Mouse (Mus musculus) midbrain, embryonic 11.5 days (tissue): ENCODE results near the gene Tmem132c. TPM values are rescaled to one million over a fixed set of nuclear protein-coding genes. Genes with fewer than 3 reads are reported as not detected.

ENCODE experiments used
- ATAC-seq: fragments of 200-750 bp; cut with Nextera tagmentation; 2 replicates; pipeline ENCODE4 v1.8.0; 2017; ENCODE audit warnings: moderate TSS enrichment, moderate library complexity; ENCODE audit not compliant: low FRiP score
- DNase-seq: peaks from one replicate; pipeline ENCODE4 v3.0.0; 2015; ENCODE audit warnings: low spot score; ENCODE audit errors: missing footprints
- H3K27ac ChIP-seq: fragments of 300-500 bp; sonication (generic); 2 replicates; pipeline ENCODE4 v1.5.1; 2014; ENCODE audit warnings: low read depth, low read length
- H3K27me3 ChIP-seq: fragments of 300-500 bp; sonication (generic); 2 replicates; pipeline ENCODE4 v1.6.1; 2014; ENCODE audit warnings: mild to moderate bottlenecking, low read length, moderate library complexity, mixed read lengths; ENCODE audit not compliant: control insufficient read depth, insufficient read depth
- H3K36me3 ChIP-seq: fragments of 300-500 bp; sonication (generic); 2 replicates; pipeline ENCODE4 v1.6.1; 2014; ENCODE audit warnings: mild to moderate bottlenecking, low read length, moderate library complexity, mixed read lengths; ENCODE audit not compliant: control insufficient read depth, insufficient read depth
- H3K4me1 ChIP-seq: fragments of 300-500 bp; sonication (generic); 2 replicates; pipeline ENCODE4 v1.6.1; 2014; ENCODE audit warnings: low read length; ENCODE audit not compliant: control insufficient read depth, insufficient read depth
- H3K4me2 ChIP-seq: fragments of 300-500 bp; sonication (generic); 2 replicates; pipeline ENCODE4 v1.6.1; 2014; ENCODE audit warnings: mild to moderate bottlenecking, moderate library complexity
- H3K4me3 ChIP-seq: fragments of 300-500 bp; sonication (generic); 2 replicates; pipeline ENCODE4 v1.5.1; 2014; ENCODE audit warnings: low read depth, low read length
- H3K9ac ChIP-seq: fragments of 300-500 bp; sonication (generic); 2 replicates; pipeline ENCODE4 v1.6.1; 2014; ENCODE audit warnings: low read length
- H3K9me3 ChIP-seq: fragments of 300-500 bp; sonication (generic); 2 replicates; pipeline ENCODE4 v1.6.1; 2016; ENCODE audit warnings: low read length; ENCODE audit not compliant: control insufficient read depth
- WGBS: fragments of 180-500 bp; shearing (Covaris S2); extraction: QIAGEN DNeasy Blood & Tissue Kit; methylation state at CpG from one replicate; pipeline ENCODE4 v1.1.7; 2014; 5-methylcytosine and 5-hydroxymethylcytosine counted together
- polyA plus RNA-seq: library from polyadenylated mRNA; unstranded; fragments of >200 nt; fragmentation: Nextera tagmentation; extraction: Ambion mirVana; gene quantifications from 2 replicates; pipeline ENCODE4 v1.2.1, GENCODE M21; 2014

The Tmem132c gene
- polyA plus RNA-seq, 1 experiment from 2014 or later, result 16.3 TPM

DNA sequence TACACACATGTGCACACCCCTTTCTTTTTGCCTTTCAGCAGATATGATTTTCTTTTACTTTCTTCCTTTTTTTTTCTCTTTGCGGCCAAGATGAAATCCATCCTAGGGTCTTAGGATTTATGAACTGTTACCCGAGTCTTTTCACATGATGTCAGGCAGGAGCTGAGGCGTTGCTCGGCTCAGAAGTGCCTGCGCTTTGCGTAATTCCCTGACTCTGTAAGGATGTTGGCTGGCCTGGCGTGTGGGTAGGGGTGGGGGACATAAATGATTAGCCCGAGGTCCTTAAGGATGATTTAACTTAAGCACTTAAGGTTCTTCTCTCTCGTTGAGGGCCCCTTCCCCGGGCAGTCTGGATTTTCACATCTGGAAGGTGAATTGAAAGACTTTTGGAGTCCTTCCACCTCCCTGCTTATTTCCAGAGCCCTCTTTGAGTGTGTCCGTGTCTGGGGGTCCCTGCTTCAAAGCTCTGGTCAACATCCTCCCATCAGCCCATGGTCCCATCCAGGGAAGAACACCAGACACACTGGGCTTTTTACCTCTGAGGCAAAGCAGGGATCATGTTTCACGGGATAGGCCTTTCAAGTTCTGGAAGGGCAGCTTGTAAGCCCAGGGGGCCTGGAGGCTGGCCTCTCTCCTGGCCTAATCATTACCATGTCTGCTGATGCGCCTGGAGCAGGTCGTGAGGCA lies 68.9 kb downstream of the Tmem132c start:
- Histone ChIP-seq H3K9ac (no peak overlapping the region), H3K4me2 (no peak overlapping the region), H3K27me3 (no peaks in the 10 kb centered on the region), H3K4me3 (no peak overlapping the region), H3K4me1 (no peaks in the 10 kb centered on the region), H3K27ac (no peak overlapping the region), H3K9me3 (no peaks in the 10 kb centered on the region), H3K36me3 (no peaks in the 10 kb centered on the region)
- 40% methylated on average over 14 of the region's 14 CpGs for WGBS
- ATAC-seq, result no peak
- DNase-seq, result no peak

DNA sequence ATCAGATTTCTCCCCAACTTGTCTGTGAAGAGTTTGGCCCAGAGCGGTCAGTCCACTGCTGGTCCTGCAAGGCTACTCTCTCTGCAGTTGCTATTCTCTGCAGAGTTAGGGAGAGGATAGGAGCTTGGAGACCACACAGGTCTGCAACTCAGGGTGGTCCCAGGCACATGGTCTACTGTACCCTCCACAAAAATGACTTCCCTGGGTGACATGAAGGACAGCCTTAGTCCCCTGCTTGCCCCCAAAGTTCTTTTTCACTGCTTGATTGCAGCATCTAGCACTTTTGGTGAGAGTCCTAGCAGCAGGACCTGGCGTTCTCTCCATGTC lies 69.4 kb downstream of the Tmem132c start:
- ATAC-seq (no peak), DNase-seq (peak; percentile 85)
- no peaks in the 10 kb centered on the region for H3K36me3 ChIP-seq
- H3K9ac ChIP-seq, result no peak overlapping the region
- H3K4me3 ChIP-seq, result no peak overlapping the region
- WGBS, result 66% methylated on average over 2 of the region's 2 CpGs
- H3K4me1 ChIP-seq, result no peaks in the 10 kb centered on the region
- no peaks in the 10 kb centered on the region for H3K9me3 ChIP-seq
- no peak overlapping the region for H3K4me2 ChIP-seq
- H3K27ac ChIP-seq, result no peak overlapping the region
- no peaks in the 10 kb centered on the region for H3K27me3 ChIP-seq

DNA sequence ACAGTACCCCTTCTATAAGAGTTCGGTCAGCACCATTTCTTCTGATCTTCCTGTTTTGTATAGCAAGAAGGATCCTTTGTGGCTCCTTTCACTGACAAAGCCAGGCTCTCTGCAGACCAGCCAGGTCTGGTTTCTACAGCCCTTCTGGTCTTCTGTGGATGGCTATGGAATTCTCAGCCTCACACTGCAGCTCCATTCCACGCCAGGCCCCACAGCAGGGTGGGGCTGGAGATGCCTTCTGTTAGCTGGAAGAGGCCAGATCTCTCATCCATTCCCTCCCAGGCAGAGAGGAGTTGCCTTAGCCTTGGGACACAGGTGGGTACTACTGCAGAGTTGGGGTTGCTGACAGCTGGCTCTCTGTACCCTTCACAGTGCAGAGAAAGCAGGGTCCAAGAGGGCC lies 72.0 kb downstream of the Tmem132c start:
- Histone ChIP-seq H3K4me1 (no peaks in the 10 kb centered on the region; the same call in 1 of the 2 replicates), H3K9ac (no peak overlapping the region), H3K4me3 (no peak overlapping the region), H3K27ac (no peak overlapping the region), H3K9me3 (no peaks in the 10 kb centered on the region), H3K4me2 (no peak overlapping the region), H3K27me3 (no peaks in the 10 kb centered on the region), H3K36me3 (no peaks in the 10 kb centered on the region)
- ATAC-seq (no peak), DNase-seq (no peak)
- WGBS, result 89% methylated on average over 2 of the region's 2 CpGs

DNA sequence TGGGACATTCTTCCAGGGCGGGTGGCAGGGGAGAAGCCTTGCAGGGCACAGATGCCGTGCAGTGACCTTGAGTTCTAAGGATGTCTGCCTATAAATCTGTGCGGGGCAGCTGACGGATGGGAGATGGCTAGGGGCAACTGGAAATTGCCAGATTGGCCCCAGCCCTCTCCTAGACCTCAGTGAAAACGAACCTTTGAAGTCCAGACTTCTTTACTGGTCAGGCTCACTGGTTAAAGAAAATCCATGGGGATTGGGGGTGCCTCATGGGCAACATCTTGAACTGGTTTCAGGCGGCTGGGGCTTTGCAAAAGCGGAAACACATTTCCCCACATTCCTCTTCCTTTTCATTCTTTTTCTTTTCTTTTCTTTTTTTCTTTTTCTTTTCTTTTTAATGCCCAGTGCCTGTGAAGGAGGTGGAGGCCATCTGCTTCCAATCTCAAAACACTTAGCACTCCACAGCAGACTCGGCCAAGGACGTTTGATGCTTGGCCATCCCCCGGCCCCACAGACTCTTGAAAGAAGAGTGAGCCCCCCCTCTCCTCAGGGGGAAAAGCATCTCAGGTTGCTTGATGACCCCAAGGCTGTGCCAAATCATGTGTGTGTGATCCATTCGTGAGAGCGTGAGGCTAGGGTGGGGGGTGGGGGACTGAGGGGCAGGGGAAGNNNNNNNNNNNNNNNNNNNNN lies 77.6 kb downstream of the Tmem132c start:
- H3K27ac ChIP-seq, result no peak overlapping the region
- no peak overlapping the region for H3K4me2 ChIP-seq
- H3K27me3 ChIP-seq, result no peaks in the 10 kb centered on the region
- no peaks in the 10 kb centered on the region for H3K36me3 ChIP-seq
- H3K9me3 ChIP-seq, result no peaks in the 10 kb centered on the region
- H3K4me3 ChIP-seq, result no peak overlapping the region
- H3K9ac ChIP-seq, result no peak overlapping the region
- H3K4me1 ChIP-seq, result peaks cover 39% of the 10 kb centered on the region
- peak; percentile 85 for DNase-seq
- ATAC-seq, result no peak
- 20% methylated on average over 12 of the region's 12 CpGs for WGBS

DNA sequence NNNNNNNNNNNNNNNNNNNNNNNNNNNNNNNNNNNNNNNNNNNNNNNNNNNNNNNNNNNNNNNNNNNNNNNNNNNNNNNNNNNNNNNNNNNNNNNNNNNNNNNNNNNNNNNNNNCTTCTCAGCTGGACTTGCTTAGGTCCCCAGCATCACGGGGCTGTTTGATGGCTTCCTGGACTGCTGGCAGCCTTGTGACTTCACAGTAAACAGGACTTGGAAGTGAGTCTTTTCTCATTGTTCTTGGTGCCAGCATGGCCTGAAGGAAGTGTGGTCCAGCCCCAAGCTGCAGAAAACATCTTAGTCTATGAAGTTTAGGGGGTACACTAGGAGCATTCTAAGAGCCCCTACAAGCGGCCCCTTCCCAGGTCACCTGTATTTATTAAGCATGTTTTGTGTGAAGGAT lies 83.0 kb downstream of the Tmem132c start:
- Histone ChIP-seq H3K4me3 (no peak overlapping the region), H3K27me3 (no peaks in the 10 kb centered on the region), H3K9me3 (no peaks in the 10 kb centered on the region), H3K9ac (no peak overlapping the region; the same call in 1 of the 2 replicates), H3K4me2 (peak overlapping the region; percentile 8; the same call in 1 of the 2 replicates), H3K36me3 (no peaks in the 10 kb centered on the region), H3K4me1 (peaks cover 39% of the 10 kb centered on the region), H3K27ac (peak overlapping the region; percentile 92)
- ATAC-seq (peak; percentile 6; the same call in 1 of the 2 replicates), DNase-seq (peak; percentile 94)
- WGBS, result 43% methylated on average over 2 of the region's 2 CpGs

DNA sequence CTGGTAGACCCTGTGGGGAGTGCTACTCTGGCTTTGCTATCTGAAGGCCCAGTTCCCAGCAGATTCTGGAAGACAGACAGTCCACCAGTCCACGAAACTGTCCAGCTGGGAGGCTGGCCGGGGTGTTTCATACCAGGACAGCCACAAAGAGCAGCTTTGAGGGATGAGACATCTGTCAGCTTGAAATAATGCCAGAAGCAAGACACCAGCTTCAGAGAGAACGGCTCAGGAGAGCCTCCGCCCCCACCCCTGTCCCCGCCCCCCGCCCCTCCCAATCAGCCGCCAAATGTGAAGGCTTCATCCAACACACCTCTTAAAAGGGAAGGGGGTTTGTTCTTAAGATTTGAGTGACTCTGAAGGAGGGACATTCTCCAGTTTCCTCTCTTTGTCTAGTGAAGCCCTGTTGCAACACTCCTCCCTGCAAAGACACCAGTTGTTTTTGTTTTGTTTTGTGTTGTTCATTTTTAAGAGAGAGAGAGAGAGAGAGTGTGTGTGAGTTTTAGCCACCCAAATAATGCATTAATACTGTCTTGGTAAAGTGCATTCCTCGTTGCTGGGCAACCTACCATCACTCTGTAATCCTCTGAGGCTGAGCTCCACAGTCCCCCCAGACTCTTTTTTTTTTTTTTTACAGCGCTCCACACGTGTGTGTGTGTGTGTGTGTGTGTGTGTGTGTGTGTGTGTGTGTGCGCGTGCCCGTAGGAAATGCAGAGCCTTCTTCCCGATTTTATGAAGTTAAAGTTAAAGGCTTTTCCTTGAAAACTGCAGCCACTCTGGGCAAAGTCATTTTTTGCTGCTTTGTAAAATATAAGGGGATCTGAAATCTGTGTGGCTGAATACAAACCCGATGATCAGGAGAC lies 94.7 kb downstream of the Tmem132c start:
- no peak overlapping the region for H3K4me3 ChIP-seq
- H3K4me2 ChIP-seq, result peak overlapping the region; percentile 34
- 0 out of 2 replicates have a peak overlapping the region, but pooled peaks have one; percentile 12 for H3K9ac ChIP-seq
- ATAC-seq (peak; percentile 87), DNase-seq (peak; percentile 93)
- peak overlapping the region; percentile 71; the same call in 1 of the 2 replicates for H3K27ac ChIP-seq
- H3K27me3 ChIP-seq, result no peaks in the 10 kb centered on the region
- no peaks in the 10 kb centered on the region for H3K9me3 ChIP-seq
- no peaks in the 10 kb centered on the region for H3K36me3 ChIP-seq
- WGBS, result 2% methylated on average over 15 of the region's 15 CpGs
- peaks cover 43% of the 10 kb centered on the region for H3K4me1 ChIP-seq

DNA sequence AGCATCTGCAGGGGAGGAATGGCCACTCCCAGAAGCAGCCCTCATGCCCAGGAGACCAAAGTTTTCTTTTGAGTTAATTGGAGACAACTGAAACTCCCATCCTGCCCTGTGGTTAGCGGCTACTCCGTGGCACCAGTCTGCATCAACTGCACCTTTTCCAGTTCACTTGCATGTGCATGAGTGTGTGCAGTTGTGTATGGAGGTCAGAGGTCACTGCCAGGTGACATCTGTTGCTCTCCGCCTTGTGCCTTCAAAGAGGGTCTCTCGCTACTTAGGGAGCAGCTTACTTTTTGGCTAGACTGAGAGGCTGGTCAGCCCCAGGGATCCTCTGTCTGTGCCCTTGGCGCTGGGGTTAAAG lies 95.3 kb downstream of the Tmem132c start:
- no peak overlapping the region for H3K4me3 ChIP-seq
- H3K27ac ChIP-seq, result peak overlapping the region; percentile 71; the same call in 1 of the 2 replicates
- H3K4me1 ChIP-seq, result peaks cover 43% of the 10 kb centered on the region
- H3K9me3 ChIP-seq, result no peaks in the 10 kb centered on the region
- H3K27me3 ChIP-seq, result no peaks in the 10 kb centered on the region
- ATAC-seq (0 out of 2 replicates have a peak, but pooled peaks have one; percentile 28), DNase-seq (no peak)
- H3K9ac ChIP-seq, result no peak overlapping the region
- WGBS, result 11% methylated on average over 5 of the region's 5 CpGs
- H3K36me3 ChIP-seq, result no peaks in the 10 kb centered on the region
- H3K4me2 ChIP-seq, result peak overlapping the region; percentile 34

DNA sequence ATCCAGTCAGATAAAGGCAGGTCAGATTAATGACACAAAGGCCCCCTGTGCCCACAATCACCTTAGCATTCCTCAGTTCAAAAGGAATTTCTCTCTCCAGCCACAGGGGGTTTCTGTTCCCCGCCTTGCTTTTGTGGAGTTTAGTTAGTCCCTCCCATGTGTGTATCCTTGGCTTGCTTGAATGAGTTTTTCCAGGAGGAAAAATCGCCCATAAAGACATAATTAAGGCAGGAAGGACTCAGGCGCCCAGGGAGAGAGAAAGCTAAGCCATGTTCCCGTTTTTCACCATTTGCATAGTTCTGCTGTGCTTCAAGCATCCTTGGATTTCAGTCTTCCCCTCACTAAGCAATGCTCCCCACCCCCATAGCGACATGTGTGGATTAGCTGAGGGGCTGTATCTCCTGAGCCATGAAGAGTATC lies 97.4 kb downstream of the Tmem132c start:
- peak overlapping the region; percentile 4; the same call in 1 of the 2 replicates for H3K27ac ChIP-seq
- H3K4me3 ChIP-seq, result no peak overlapping the region
- peak overlapping the region; percentile 4; the same call in 1 of the 2 replicates for H3K4me2 ChIP-seq
- peaks cover 43% of the 10 kb centered on the region for H3K4me1 ChIP-seq
- DNase-seq (no peak), ATAC-seq (no peak)
- WGBS, result under 1% methylated on average over 5 of the region's 5 CpGs
- no peaks in the 10 kb centered on the region for H3K9me3 ChIP-seq
- no peak overlapping the region for H3K9ac ChIP-seq
- no peaks in the 10 kb centered on the region for H3K36me3 ChIP-seq
- H3K27me3 ChIP-seq, result no peaks in the 10 kb centered on the region
